Mouse (Mus musculus) lung, adult 2 months (tissue): ENCODE measurements around the gene Umad1.

Source experiments
- CTCF ChIP-seq: fragments of 200-500 bp; IDR thresholded peaks from 2 replicates; pipeline ENCODE4 v1.5.1; 2011; ENCODE audit warnings: mild to moderate bottlenecking, low read length, control low read depth; ENCODE audit not compliant: insufficient read depth
- POLR2A ChIP-seq: fragments of 200-500 bp; IDR thresholded peaks from 2 replicates; pipeline ENCODE4 v1.6.1; 2011; ENCODE audit warnings: low read depth, mild to moderate bottlenecking, control low read depth, low read length, borderline replicate concordance; ENCODE audit errors: extremely low read depth

- TF ChIP-seq CTCF (no peak), POLR2A (no peak)
Observed at GRCm38 (mm10) chr6:8352533-8353168, 93.6 kb downstream of the Umad1 start.
